Mouse (Mus musculus) right cerebral cortex, postnatal 14 days (tissue): Measurements from ENCODE around the gene Btnl6.
"Not testable (repeated sequence)": the region's sequence is repeated elsewhere in the genome, so short reads cannot be mapped to it uniquely, and the experiment has no call there.

ENCODE experiments used
- DNase-seq: peaks from one replicate; pipeline ENCODE4 v3.0.0; 2022

The Btnl6 gene

GRCm38 (mm10) chr17:34496539-34496938 is 20.6 kb downstream of the Btnl6 start:
- DNase-seq: no peak

- not testable (repeated sequence) for DNase-seq
Observed at GRCm38 (mm10) chr17:34495156-34495555, 22.0 kb downstream of the Btnl6 start.

DNA sequence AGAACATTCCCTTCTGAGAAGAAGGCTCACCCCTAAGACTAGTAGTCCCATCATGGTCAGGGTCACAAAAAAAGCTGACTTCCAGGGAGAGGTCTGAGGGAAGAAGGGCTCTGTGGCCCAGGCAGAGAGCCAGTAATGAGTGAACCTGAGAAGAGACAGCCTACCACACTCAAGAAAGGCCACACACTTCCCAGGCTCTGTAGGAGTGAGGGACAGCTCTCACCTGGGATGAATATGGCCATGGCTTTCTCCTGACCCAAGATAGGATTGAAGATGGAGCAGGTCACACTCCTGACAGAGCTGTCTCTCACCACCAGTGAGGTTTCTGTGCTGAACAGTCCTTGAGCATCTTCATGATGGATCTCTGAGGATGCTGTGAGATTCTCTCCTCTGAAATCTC is 24.4 kb downstream of the Btnl6 start:
- no peak for DNase-seq

GRCm38 (mm10) chr17:34477238-34478013 is 39.7 kb downstream of the Btnl6 start, which contains the start of gene Btnl4:
Gene Btnl4 (minus strand): TSS chr17:34477318.
- DNase-seq: not testable (repeated sequence)

DNA sequence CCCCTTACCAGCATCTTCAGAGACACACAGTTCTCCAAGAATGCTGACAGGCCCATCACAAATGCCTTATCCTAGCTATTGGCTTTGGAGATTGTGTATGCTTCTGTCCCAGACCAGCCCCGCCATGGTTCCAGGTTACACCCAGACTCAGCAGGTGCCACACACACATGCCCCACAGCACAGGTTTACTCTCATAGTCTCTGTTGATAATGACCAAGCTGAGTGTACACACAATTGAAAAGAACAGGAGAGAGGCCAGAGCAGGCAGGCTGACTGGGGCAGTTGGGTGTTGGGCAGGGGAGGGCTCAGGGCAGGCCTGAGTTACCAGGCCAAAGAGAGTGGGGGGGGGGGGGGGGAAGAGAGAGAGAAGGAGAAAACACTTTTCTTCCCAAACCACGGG is 40.7 kb downstream of the Btnl6 start:
- DNase-seq: no peak

DNA sequence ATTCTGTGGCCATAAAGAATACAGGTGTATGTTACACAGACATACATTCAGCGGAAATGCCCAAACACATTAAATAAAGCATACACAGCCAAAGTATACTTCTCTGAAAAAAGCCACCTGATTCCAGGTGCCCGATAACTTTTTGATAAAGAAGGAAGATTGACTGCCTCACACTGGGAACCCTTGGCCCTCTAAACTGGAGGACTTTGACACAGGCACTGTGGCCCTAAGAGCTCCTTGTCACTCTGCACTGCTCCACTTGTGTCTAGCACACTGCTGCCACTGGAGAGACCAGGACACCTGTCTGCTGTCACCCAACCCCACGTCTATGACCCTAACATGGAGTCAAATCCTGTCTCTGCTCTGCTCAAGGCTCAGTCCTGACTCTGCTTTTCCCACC is 42.1 kb downstream of the Btnl6 start:
- no peak for DNase-seq

DNA sequence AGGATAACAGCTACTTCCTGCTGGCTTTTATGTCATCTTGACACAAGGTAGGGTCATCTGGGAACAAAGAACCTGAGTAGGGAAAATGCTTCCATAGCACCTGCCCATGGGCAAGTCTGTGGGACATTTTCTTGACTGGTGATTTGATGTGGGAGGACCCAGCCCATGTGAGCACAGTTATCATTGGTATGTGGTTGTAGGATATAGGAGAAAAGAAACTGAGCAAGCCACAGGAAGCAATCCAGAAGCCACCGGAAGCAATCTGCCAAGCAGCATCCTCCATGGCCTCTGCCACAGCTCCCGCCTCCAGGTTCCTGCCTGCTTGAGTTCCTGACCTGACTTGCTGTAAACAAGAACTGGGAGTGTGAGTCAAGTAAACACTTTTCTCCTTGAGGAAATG is 46.7 kb downstream of the Btnl6 start:
- DNase-seq: no peak

DNA sequence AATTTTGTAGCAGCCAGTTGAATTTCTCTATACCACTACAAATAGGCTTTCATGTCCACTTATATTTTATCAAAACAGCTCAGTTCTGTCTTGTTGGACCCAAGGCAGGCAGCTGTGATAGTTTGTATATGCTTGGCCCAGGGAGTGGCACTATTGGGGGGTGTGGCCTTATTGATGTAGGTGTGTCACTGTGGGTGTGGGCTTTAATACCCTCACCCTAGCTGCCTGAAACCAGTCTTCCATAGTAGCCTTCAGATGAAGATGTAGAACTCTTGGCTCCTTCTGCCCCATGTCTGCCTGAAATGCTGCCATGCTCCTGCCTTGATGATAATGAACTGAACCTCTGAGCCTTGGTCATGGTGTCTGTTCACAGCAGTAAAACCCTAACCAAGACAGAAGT is 51.2 kb downstream of the Btnl6 start:
- DNase-seq: not testable (repeated sequence)

GRCm38 (mm10) chr17:34459255-34459654 is 57.9 kb downstream of the Btnl6 start:
- no peak for DNase-seq
